Mouse (Mus musculus): ENCODE measurements around the gene Sipa1l1. TPM values are rescaled to one million over a fixed set of nuclear protein-coding genes. Genes with fewer than 3 reads are reported as not detected.

The Sipa1l1 gene
- polyA plus RNA-seq, 1 experiment from 2014 or later, result 4.3 TPM

GRCm38 (mm10) chr12:82276591-82276990 is 107.5 kb downstream of the Sipa1l1 start:
- no peak overlapping the region for H3K27ac ChIP-seq
- no peaks in the 10 kb centered on the region for H3K27me3 ChIP-seq
- DNase-seq, result no peak
- WGBS (ENCODE audit: insufficient replicate concordance), result 74% methylated on average over 1 of the region's 1 CpGs
- no peak overlapping the region for H3K9ac ChIP-seq
- no peak overlapping the region for H3K4me2 ChIP-seq
- no peak for ATAC-seq (ENCODE audit: low read depth)
- H3K4me3 ChIP-seq (replicated peaks), result no peak overlapping the region
- H3K36me3 ChIP-seq, result no peaks in the 10 kb centered on the region
- no peaks in the 10 kb centered on the region for H3K9me3 ChIP-seq (replicated peaks)
- H3K4me1 ChIP-seq (replicated peaks), result 0 out of 2 replicates have a peak, but pooled peaks cover 10% of the 10 kb centered on the region

GRCm38 (mm10) chr12:82284617-82285016 is 115.5 kb downstream of the Sipa1l1 start:
- Histone ChIP-seq H3K27ac (no peak overlapping the region), H3K9ac (no peak overlapping the region), H3K36me3 (no peaks in the 10 kb centered on the region), H3K9me3 (replicated peaks) (no peaks in the 10 kb centered on the region), H3K4me1 (replicated peaks) (peaks cover 6% of the 10 kb centered on the region), H3K27me3 (no peaks in the 10 kb centered on the region), H3K4me2 (no peak overlapping the region), H3K4me3 (replicated peaks) (no peak overlapping the region)
- no peak for ATAC-seq (ENCODE audit: low read depth)
- 64% methylated on average over 5 of the region's 5 CpGs for WGBS (ENCODE audit: insufficient replicate concordance)
- DNase-seq, result no peak

DNA sequence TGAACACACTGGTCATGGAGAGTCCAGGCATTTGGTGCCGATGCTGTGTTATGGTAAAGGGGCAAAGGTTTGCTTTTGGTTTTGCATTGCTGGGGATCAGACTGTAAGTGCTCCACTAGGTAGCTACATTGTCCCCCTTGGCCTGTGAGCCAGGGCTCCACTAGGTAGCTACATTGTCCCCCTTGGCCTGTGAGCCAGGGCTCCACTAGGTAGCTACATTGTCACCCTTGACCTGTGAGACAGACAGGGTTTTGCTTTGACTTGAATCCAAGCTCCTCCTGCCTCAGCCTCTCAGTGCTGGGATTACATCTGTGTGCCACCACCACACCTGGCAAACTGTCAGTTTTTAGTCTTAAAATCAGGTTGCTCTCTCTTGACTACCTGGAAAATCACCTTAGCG is 115.9 kb downstream of the Sipa1l1 start:
- no peak for DNase-seq
- no peaks in the 10 kb centered on the region for H3K27me3 ChIP-seq
- H3K36me3 ChIP-seq, result no peaks in the 10 kb centered on the region
- no peak overlapping the region for H3K4me2 ChIP-seq
- H3K4me1 ChIP-seq (replicated peaks), result peaks cover 6% of the 10 kb centered on the region
- H3K4me3 ChIP-seq (replicated peaks), result no peak overlapping the region
- 79% methylated on average over 2 of the region's 2 CpGs for whole genome bisulfite sequencing (ENCODE audit: insufficient replicate concordance)
- no peak for ATAC-seq (ENCODE audit: low read depth)
- no peak overlapping the region for H3K27ac ChIP-seq
- H3K9ac ChIP-seq, result no peak overlapping the region
- H3K9me3 ChIP-seq (replicated peaks), result no peaks in the 10 kb centered on the region

DNA sequence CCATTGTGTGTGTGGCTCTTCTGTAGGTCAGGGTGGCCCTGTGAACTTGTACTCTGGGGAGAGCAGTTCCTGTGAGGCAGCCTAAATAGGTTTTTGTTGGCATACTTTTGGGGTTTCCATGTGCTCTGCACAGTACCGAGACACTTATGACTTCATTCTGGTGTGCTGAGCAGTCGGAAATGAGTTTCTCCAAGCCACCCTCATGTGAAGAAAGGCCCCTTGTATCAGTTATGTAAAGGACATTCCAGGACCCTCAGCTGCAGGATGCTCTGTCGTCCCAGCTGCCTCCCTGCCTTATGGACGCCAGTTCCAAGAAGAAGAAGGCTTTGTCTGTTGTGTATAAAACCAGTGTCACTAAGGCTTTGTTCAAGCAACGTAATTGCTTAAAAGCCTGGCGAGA is 116.9 kb downstream of the Sipa1l1 start:
- H3K4me2 ChIP-seq, result no peak overlapping the region
- H3K9me3 ChIP-seq (replicated peaks), result no peaks in the 10 kb centered on the region
- H3K4me1 ChIP-seq (replicated peaks), result peaks cover 6% of the 10 kb centered on the region
- 72% methylated on average over 6 of the region's 6 CpGs for WGBS (ENCODE audit: insufficient replicate concordance)
- ATAC-seq (ENCODE audit: low read depth), result no peak
- H3K27ac ChIP-seq, result no peak overlapping the region
- H3K4me3 ChIP-seq (replicated peaks), result no peak overlapping the region
- no peaks in the 10 kb centered on the region for H3K36me3 ChIP-seq
- DNase-seq, result no peak
- no peaks in the 10 kb centered on the region for H3K27me3 ChIP-seq
- H3K9ac ChIP-seq, result no peak overlapping the region

- no peak overlapping the region for H3K9ac ChIP-seq
- H3K36me3 ChIP-seq, result no peaks in the 10 kb centered on the region
- H3K4me1 ChIP-seq (replicated peaks), result peaks cover 6% of the 10 kb centered on the region
- no peak overlapping the region for H3K27ac ChIP-seq
- ATAC-seq (ENCODE audit: low read depth), result no peak
- no peak for DNase-seq
- 50% methylated on average over 5 of the region's 5 CpGs for WGBS (ENCODE audit: insufficient replicate concordance)
- H3K27me3 ChIP-seq, result no peaks in the 10 kb centered on the region
- H3K4me3 ChIP-seq (replicated peaks), result no peak overlapping the region
- H3K9me3 ChIP-seq (replicated peaks), result no peaks in the 10 kb centered on the region
- H3K4me2 ChIP-seq, result no peak overlapping the region
These were observed 117.7 kb downstream of the Sipa1l1 start for GRCm38 (mm10) chr12:82286804-82287203.

DNA sequence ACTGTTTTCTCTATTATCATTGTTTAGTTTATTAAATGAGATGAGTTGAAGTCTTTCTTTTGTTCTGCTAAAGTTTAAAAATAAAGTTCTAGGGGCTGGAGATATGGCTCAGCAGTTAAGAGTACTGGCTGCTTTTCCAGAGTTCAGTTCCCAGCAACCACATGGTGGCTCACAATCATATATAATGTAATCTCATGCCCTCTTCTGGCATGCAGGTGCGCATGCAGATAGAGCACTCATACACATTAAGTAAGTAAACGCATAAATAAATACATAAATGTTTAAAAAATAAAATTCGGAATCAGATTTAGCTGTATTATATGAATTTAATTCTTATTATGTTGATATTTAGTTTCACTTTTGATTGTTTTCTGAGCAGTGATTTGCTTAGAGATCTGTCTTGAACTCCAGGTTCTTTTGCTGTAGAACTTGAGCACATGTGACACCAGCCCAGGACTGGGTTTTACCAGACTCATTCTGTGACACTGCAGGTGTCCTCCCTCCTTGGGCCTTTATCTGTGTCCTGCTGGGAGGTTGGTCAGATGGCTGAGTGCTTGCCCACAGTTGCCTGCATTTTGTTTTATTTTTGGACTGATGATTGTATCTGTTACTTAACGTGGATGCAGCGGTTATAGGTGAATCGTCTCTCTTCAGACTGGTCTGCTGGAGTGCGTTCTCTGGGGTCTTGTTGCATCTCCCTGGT is 124.6 kb downstream of the Sipa1l1 start:
- Histone ChIP-seq H3K9ac (no peak overlapping the region), H3K27ac (no peak overlapping the region), H3K27me3 (no peaks in the 10 kb centered on the region), H3K4me3 (replicated peaks) (no peak overlapping the region), H3K4me1 (replicated peaks) (no peaks in the 10 kb centered on the region; the same call in 1 of the 2 replicates), H3K4me2 (no peak overlapping the region), H3K9me3 (replicated peaks) (no peaks in the 10 kb centered on the region), H3K36me3 (no peaks in the 10 kb centered on the region)
- DNase-seq (no peak), ATAC-seq (ENCODE audit: low read depth) (no peak)
- WGBS (ENCODE audit: insufficient replicate concordance), result 75% methylated on average over 7 of the region's 7 CpGs

DNA sequence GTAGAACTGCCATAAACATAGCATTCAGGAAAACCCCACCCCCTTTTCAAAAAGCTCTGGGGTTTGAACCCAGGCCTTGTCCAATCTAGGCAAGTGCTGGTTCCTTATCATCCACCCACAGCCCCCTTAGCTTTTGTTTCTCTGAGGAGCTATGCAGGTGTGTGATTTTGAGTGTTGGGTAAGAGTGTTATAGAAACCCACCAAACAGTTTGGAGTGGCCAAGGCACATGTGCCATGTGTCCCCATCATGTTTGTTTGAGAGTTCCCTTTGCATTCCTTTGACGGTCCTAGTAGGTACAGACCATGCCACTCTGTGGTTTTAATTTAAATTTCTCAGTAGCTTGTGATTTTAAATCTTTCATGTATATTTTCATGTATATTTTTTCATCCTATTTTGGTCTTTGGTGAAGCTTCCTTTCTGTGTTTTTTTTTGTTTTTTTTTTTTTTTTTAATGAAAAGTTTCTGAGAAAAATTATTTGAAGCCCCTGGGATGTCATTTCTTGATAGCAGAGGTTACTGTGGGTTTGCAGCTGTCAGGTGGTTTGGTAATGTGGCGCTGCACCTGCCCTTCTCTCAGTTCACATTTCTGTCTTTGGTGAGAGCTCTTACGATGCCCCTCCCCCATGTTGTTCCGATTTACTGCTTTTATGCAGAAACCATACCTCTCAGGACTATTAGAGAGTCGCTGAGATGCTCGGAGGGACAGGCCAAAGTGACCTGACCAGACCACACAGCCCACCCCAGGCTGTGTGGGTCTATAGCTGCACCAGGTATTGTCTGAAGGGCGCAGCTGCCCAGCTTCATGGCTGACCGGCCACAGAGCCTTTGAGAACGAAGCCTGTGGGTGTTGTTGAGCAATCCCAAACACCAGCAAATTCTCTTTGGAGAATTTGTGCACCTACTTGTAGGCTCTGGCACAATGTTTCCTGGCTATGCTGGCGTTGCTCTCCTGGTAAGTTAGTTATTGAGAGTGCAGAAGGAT is 126.1 kb downstream of the Sipa1l1 start:
- DNase-seq, result no peak
- Histone ChIP-seq H3K27ac (no peak overlapping the region), H3K4me1 (replicated peaks) (no peaks in the 10 kb centered on the region; the same call in 1 of the 2 replicates), H3K9ac (no peak overlapping the region), H3K9me3 (replicated peaks) (no peaks in the 10 kb centered on the region), H3K4me2 (no peak overlapping the region), H3K4me3 (replicated peaks) (no peak overlapping the region), H3K36me3 (no peaks in the 10 kb centered on the region), H3K27me3 (no peaks in the 10 kb centered on the region)
- no peak for ATAC-seq (ENCODE audit: low read depth)
- WGBS (ENCODE audit: insufficient replicate concordance), result 70% methylated on average over 10 of the region's 10 CpGs

- no peaks in the 10 kb centered on the region for H3K27me3 ChIP-seq
- no peak for ATAC-seq (ENCODE audit: low read depth)
- no peaks in the 10 kb centered on the region; the same call in 1 of the 2 replicates for H3K4me1 ChIP-seq (replicated peaks)
- no peaks in the 10 kb centered on the region for H3K9me3 ChIP-seq (replicated peaks)
- no peaks in the 10 kb centered on the region for H3K36me3 ChIP-seq
- H3K4me3 ChIP-seq (replicated peaks), result no peak overlapping the region
- no peak overlapping the region for H3K9ac ChIP-seq
- WGBS (ENCODE audit: insufficient replicate concordance), result 57% methylated on average over 2 of the region's 2 CpGs
- no peak for DNase-seq
- no peak overlapping the region for H3K4me2 ChIP-seq
- no peak overlapping the region for H3K27ac ChIP-seq
These were observed 127.2 kb downstream of the Sipa1l1 start for GRCm38 (mm10) chr12:82296276-82296675.

GRCm38 (mm10) chr12:82297196-82297595 is 128.1 kb downstream of the Sipa1l1 start:
- no peaks in the 10 kb centered on the region for H3K9me3 ChIP-seq (replicated peaks)
- no peak overlapping the region for H3K4me3 ChIP-seq (replicated peaks)
- H3K36me3 ChIP-seq, result no peaks in the 10 kb centered on the region
- ATAC-seq (ENCODE audit: low read depth) (no peak), DNase-seq (no peak)
- H3K27me3 ChIP-seq, result no peaks in the 10 kb centered on the region
- H3K4me2 ChIP-seq, result no peak overlapping the region
- WGBS (ENCODE audit: insufficient replicate concordance), result 72% methylated on average over 6 of the region's 6 CpGs
- H3K4me1 ChIP-seq (replicated peaks), result no peaks in the 10 kb centered on the region; the same call in 1 of the 2 replicates
- H3K9ac ChIP-seq, result no peak overlapping the region
- no peak overlapping the region for H3K27ac ChIP-seq

- no peaks in the 10 kb centered on the region for H3K9me3 ChIP-seq (replicated peaks)
- H3K27ac ChIP-seq, result no peak overlapping the region
- no peak for ATAC-seq (ENCODE audit: low read depth)
- no peak overlapping the region for H3K4me3 ChIP-seq (replicated peaks)
- no peaks in the 10 kb centered on the region for H3K36me3 ChIP-seq
- no peak for DNase-seq
- H3K4me1 ChIP-seq (replicated peaks), result no peaks in the 10 kb centered on the region; the same call in 1 of the 2 replicates
- 70% methylated on average over 9 of the region's 9 CpGs for WGBS (ENCODE audit: insufficient replicate concordance)
- H3K27me3 ChIP-seq, result no peaks in the 10 kb centered on the region
- H3K4me2 ChIP-seq, result no peak overlapping the region
- no peak overlapping the region for H3K9ac ChIP-seq
These were observed 129.7 kb downstream of the Sipa1l1 start for GRCm38 (mm10) chr12:82298662-82299460.

GRCm38 (mm10) chr12:82304140-82304539 is 135.0 kb downstream of the Sipa1l1 start:
- DNase-seq, result no peak
- Histone ChIP-seq H3K4me3 (replicated peaks) (no peak overlapping the region), H3K9me3 (replicated peaks) (no peaks in the 10 kb centered on the region), H3K36me3 (no peaks in the 10 kb centered on the region), H3K4me1 (replicated peaks) (no peaks in the 10 kb centered on the region), H3K4me2 (no peak overlapping the region), H3K27ac (no peak overlapping the region), H3K27me3 (no peaks in the 10 kb centered on the region), H3K9ac (no peak overlapping the region)
- WGBS (ENCODE audit: insufficient replicate concordance), result 73% methylated on average over 2 of the region's 2 CpGs
- ATAC-seq (ENCODE audit: low read depth), result no peak

All from liver, embryonic 13.5 days (tissue).